Mouse (Mus musculus) C3H10T1/2 (cell line): ENCODE measurements around the gene Tmem214. TPM values are rescaled to one million over a fixed set of nuclear protein-coding genes. Genes with fewer than 3 reads are reported as not detected.

ENCODE experiments used
- polyA plus RNA-seq, 2 experiments: library from polyadenylated mRNA; unstranded; fragments of >200 nt; fragmentation: generic; extraction: Trizol; gene quantifications; one replicate each; pipeline ENCODE4 v1.2.1; 2012; ENCODE audit warnings: missing spikeins in 2 of 2

Gene Tmem214
- 10 to 100 TPM; 49.8 to 61.3 TPM for polyA plus RNA-seq

GRCm38 (mm10) chr5:30867712-30868111 lies at the start of gene Tmem214:
Gene Tmem214, plus strand, starts transcription at chr5:30868012.

GRCm38 (mm10) chr5:30888337-30889087 lies 20.7 kb downstream of the Tmem214 start, which contains the start of gene Agbl5:
Gene Agbl5, plus strand, starts transcription at chr5:30888694.

GRCm38 (mm10) chr5:30907413-30908059 lies 39.7 kb downstream of the Tmem214 start, which contains the start of gene Ost4:
Gene Ost4, minus strand, starts transcription at chr5:30907788.

GRCm38 (mm10) chr5:30913060-30913841 lies 45.4 kb downstream of the Tmem214 start, which contains the start of gene Emilin1:
Gene Emilin1, plus strand, starts transcription at chr5:30913402.

GRCm38 (mm10) chr5:30921256-30922033 lies 53.6 kb downstream of the Tmem214 start, which contains the start of gene Khk:
Gene Khk, plus strand, starts transcription at chr5:30921431.

Other genes with a start within 250 kb of the Tmem214 start
- 10 to 100 TPM; 15.6 to 27.0 TPM for gene Slc35f6, start 220.1 kb upstream of the Tmem214 start, polyA plus RNA-seq
- 100 to 1,000 TPM; 146 to 264 TPM for gene Cenpa, start 201.2 kb upstream of the Tmem214 start, polyA plus RNA-seq
- gene Dpysl5, start 156.4 kb upstream of the Tmem214 start, polyA plus RNA-seq = under 1 TPM in 1 of 2 experiments, not detected in 1; under 0.01 TPM
- gene Mapre3, start 53.4 kb upstream of the Tmem214 start, polyA plus RNA-seq = 10 to 100 TPM; 15.0 to 44.0 TPM
- 10 to 100 TPM in 1 of 2 experiments, 1 to 10 TPM in 1; 3.0 to 14.2 TPM for gene Agbl5, start 20.7 kb downstream of the Tmem214 start, polyA plus RNA-seq
- 100 to 1,000 TPM; 358 to 516 TPM for gene Ost4, start 39.8 kb downstream of the Tmem214 start, polyA plus RNA-seq
- 100 to 1,000 TPM in 1 of 2 experiments, 10 to 100 TPM in 1; 72.2 to 299 TPM for gene Emilin1, start 45.4 kb downstream of the Tmem214 start, polyA plus RNA-seq
- 10 to 100 TPM in 1 of 2 experiments, 1 to 10 TPM in 1; 4.2 to 16.0 TPM for gene Khk, start 53.4 kb downstream of the Tmem214 start, polyA plus RNA-seq
- gene Cgref1, start 77.6 kb downstream of the Tmem214 start, polyA plus RNA-seq = 10 to 100 TPM in 1 of 2 experiments, 1 to 10 TPM in 1; 7.5 to 26.7 TPM
- gene Preb, start 92.3 kb downstream of the Tmem214 start, polyA plus RNA-seq = 100 to 1,000 TPM; 101 to 115 TPM
- gene Tcf23, start 100.7 kb downstream of the Tmem214 start, polyA plus RNA-seq = under 1 TPM; 0.01 to 0.09 TPM
- gene Atraid, start 180.3 kb downstream of the Tmem214 start, polyA plus RNA-seq = 100 to 1,000 TPM in 1 of 2 experiments, 10 to 100 TPM in 1; 87.3 to 332 TPM
- gene Slc5a6, start 180.9 kb downstream of the Tmem214 start, polyA plus RNA-seq = 1 to 10 TPM; 4.7 to 5.6 TPM
- gene Cad, start 186.8 kb downstream of the Tmem214 start, polyA plus RNA-seq = 10 to 100 TPM; 17.9 to 34.9 TPM
- not detected for gene Dnajc5g, start 238.3 kb downstream of the Tmem214 start, polyA plus RNA-seq
- gene Slc30a3, start 240.2 kb downstream of the Tmem214 start, polyA plus RNA-seq = 1 to 10 TPM in 1 of 2 experiments, under 1 TPM in 1; 0.47 to 3.0 TPM
- gene Trim54, start 248.7 kb downstream of the Tmem214 start, polyA plus RNA-seq = under 1 TPM; 0.04 to 0.61 TPM